Mouse (Mus musculus) brown adipose tissue, adult 24 weeks (tissue): ENCODE measurements around the gene Serac1. TPM values are rescaled to one million over a fixed set of nuclear protein-coding genes. Genes with fewer than 3 reads are reported as not detected.

Experiments used
- H3K27ac ChIP-seq: fragments of 200-500 bp; replicated peaks from 2 replicates; pipeline ENCODE4 v1.5.1; 2012; ENCODE audit warnings: low read depth, mild to moderate bottlenecking, low read length
- H3K4me1 ChIP-seq: fragments of 200-500 bp; 2 replicates; pipeline ENCODE4 v1.6.1; 2012; ENCODE audit warnings: low read length, mixed read lengths; ENCODE audit not compliant: control insufficient read depth, insufficient read depth, insufficient read length
- H3K4me3 ChIP-seq: fragments of 200-500 bp; 2 replicates; pipeline ENCODE4 v1.5.1; 2012; ENCODE audit warnings: low read depth, mild to moderate bottlenecking, low read length, moderate library complexity; ENCODE audit not compliant: insufficient read depth
- polyA plus RNA-seq: library from polyadenylated mRNA; stranded (reverse); fragments of >200 nt; gene quantifications from 2 replicates; pipeline ENCODE4 v1.2.4, GENCODE M21; 2012; ENCODE audit not compliant: missing spikeins, insufficient read depth, insufficient read length

The Serac1 gene
- polyA plus RNA-seq, 1 experiment: 5.0 TPM

DNA sequence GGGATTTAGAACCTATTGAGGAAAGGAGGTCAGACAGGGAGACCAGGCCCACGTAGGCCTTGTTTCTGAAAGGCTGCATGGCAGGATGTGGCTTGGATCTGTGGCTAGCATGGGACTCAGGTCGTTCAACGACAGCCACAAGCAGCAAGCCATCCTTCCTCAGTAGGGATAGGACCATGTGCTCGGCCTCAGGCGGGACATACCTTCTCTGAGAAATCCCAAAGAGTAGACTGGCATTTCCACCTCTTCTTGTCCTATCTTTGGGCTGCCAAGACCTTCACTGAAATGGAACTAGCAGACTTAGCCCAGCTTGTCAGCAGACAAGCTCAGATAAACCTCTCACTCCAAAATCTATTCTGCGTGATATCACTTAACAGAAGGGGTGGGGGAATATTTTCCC lies 75.9 kb downstream of the Serac1 start:
- Histone ChIP-seq H3K27ac (no peak overlapping the region), H3K4me3 (no peak overlapping the region), H3K4me1 (peaks cover 26% of the 10 kb centered on the region)

DNA sequence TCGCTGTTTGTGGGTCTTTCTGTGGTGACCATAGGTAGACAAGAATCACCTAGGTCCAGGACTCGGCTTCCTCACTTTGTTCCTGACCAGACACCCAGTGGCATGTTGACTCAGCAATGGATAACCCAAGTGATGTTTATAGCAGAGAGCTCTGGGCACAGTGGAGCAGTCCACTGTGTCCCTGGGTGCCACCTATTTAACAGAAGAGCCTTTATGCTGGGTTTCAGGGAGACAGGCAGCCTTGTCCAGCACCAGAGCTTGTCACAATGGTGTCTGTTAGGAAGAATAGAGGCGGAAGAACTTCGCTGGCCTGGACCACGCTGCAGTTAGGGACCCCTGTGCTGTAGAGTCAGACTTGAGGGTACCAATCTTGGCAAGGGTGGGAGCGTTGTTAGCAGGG lies 77.0 kb downstream of the Serac1 start:
- H3K27ac ChIP-seq: no peak overlapping the region
- H3K4me3 ChIP-seq: no peak overlapping the region
- H3K4me1 ChIP-seq: peaks cover 28% of the 10 kb centered on the region

DNA sequence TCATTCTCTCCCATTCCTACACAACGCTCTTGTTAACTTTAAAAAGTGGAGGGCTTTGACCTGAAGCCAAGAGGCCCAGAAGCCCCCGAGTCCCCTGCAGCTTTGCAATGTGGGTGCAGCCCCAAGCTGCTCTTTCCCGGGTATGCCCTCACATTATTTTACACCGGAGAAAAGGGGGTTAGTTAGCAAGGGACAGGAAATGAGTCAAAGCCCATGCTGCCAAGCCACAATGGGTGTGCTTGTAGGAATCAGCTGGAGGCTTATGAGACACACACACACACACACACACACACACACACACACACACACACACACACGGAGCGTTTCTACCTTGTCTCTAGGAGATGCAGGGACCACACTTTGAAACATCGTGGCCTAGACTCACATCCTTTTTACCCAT lies 77.7 kb downstream of the Serac1 start:
- no peak overlapping the region for H3K4me3 ChIP-seq
- H3K27ac ChIP-seq: peak overlapping the region; percentile 10; the same call in 1 of the 2 replicates
- peaks cover 25% of the 10 kb centered on the region for H3K4me1 ChIP-seq

DNA sequence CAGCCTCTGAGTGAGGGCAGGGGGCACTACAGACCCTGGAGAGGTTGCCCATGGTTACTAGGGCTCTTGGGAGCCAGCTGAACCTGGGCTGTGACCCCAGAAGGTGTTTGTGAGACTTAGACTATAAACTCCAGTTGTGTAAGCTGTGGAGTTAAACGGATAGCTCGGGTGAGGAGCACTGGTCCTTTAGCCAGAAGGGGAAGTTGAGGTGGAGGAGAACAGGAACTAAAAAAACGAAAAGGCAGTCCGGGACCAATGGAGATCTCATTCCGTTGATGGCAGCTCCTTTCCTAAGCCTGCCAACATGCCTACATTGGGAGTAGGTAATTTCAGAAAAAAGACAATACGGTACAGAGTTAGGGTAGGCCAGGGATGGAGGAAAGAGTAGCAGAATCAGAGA lies 78.2 kb downstream of the Serac1 start:
- Histone ChIP-seq H3K4me1 (peaks cover 27% of the 10 kb centered on the region), H3K4me3 (no peak overlapping the region), H3K27ac (peak overlapping the region; percentile 58)

DNA sequence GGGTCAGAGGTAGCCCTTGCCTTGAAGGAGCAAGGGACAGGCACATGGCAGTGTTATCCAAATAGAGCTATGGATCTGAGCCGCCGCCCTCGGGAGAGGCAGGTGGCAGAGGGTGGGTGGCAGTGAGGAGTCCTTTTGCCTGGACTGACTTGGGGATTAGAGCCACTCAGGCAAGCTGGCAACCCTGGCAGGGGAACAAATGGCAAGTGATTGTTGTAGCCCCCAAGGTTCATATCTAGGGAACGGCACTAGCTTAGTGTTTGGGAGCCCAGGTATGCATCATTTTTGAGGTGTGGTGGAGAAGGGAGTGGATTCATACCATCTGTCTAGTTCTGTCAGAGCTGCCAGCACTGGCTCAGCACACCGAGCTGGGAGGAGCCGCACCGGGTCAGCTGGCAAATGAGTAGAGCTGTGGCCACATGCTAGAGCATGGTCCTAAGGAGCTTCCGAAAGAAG lies 78.6 kb downstream of the Serac1 start:
- H3K27ac ChIP-seq: peak overlapping the region; percentile 14; the same call in 1 of the 2 replicates
- H3K4me1 ChIP-seq: peaks cover 27% of the 10 kb centered on the region
- no peak overlapping the region for H3K4me3 ChIP-seq

DNA sequence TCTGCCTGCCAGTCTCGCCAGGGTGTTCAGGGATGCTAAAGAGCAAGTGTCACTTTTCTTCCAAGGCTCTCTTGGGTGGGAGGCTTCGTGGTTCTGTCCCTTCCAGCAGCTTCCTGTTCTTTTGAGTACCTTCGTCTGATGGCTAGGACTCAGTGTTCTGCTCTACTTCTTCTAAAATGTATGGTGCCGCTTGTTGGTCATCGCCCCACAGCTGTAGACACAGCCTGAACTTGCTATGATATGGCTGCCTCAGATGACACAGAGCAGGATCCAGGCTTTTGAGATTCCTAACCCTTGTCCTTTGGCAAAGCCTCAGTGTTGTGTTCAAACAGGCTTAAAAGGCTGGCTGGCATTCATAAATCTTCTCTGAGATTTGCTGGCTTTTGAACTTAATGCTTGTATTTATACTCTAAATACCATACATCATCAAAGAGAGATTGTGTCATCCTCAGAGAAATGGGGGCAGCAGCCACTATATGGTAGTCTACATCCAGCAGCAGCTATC lies 80.5 kb downstream of the Serac1 start:
- H3K27ac ChIP-seq: peak overlapping the region; percentile 3
- peaks cover 18% of the 10 kb centered on the region for H3K4me1 ChIP-seq
- no peak overlapping the region for H3K4me3 ChIP-seq

DNA sequence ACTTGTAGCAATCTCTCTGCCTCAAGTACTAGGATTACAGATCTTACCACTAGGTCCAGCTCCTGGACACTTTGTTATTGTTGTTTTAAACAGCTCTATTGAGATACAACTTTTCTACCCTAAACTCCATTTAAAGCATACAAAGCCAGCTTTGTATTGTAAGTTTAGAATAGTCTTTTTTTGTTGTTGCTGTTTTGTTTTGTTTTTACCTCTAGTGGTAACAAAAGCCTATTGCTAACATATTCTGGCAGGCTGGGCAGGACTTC lies 81.4 kb downstream of the Serac1 start:
- peak overlapping the region; percentile 53; the same call in 1 of the 2 replicates for H3K27ac ChIP-seq
- H3K4me1 ChIP-seq: peaks cover 19% of the 10 kb centered on the region
- H3K4me3 ChIP-seq: no peak overlapping the region

DNA sequence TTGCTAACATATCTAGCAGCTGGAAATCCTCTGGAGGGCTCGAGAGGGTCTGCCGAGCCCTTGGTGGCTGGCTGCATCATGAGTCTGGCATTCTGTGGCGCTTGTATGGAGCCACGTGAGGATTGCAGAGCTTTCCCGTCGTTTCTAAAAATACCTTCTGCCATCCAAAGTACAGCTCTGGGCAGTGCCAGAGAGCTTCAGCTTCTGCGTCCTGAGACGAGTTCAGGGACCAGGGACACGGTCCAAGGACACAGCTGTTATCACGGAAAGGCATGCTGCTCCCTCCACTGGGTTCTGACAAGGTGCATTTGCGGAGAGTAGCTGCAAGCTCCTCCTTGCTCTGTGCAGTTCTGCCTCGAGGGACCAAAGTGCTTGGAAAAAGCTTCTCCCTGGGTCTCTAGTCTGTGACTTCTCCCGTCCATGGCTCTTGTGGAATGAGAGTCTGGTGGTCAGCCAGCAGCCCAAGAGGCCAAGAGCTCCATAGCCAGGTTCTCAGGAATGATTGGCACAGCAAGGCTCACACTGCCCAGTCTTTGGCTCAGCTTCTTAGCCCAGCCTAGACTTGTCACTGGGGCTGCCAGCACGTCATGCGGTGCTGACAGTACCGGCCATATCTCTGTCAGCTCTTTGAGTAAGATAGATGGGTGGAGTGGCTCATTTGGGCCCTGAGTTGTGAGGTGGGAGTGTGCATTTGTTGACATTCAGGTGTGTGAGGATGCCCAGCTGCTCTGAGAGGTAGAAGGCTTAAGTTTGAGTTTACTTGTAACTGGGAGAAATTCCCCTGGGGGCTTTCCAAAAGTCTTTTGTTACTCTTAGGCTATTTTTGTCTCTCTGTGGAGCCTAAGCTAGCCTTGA lies 81.9 kb downstream of the Serac1 start:
- H3K4me1 ChIP-seq: peaks cover 24% of the 10 kb centered on the region
- H3K4me3 ChIP-seq: peak overlapping the region; percentile 33
- peak overlapping the region; percentile 94 for H3K27ac ChIP-seq

DNA sequence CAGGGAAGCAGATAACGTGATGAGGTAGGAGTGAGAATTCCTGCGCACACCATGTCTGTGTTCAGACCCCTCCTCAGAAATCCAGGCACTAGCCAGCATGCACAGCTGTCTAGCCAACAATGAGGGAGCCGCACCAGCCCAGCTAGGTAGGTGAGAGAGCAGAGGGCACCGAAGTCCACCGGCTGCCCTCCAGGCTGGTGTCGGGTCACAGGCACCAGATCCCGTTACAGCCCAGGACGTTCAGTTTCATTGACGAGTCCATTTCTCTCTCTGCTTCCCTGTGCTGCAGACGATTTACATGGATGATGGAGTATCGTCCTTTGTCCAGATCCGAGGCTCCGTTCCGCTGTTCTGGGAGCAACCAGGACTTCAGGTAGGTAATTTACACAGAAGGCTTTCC lies 83.0 kb downstream of the Serac1 start:
- peaks cover 23% of the 10 kb centered on the region for H3K4me1 ChIP-seq
- peak overlapping the region; percentile 33 for H3K4me3 ChIP-seq
- H3K27ac ChIP-seq: peak overlapping the region; percentile 94

DNA sequence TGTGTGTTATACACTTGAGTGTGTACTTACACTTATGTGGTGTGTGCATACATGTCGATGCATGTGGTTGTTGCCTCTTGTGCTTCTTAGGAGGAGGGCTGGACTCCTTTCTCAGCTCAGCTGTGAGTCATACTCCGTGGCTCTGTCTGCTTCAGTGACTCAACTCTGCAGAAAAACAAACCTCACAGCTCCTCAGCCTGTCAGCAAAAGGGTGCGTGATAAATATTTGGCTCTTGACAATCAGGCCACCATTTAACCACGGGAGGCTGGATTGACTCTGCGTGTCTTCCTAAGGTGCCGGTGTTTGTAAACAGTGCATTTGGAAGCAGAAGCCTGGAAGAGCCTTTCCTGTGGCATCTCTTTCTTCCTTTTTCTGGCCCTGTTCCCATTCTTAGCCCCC lies 84.9 kb downstream of the Serac1 start:
- no peak overlapping the region for H3K27ac ChIP-seq
- H3K4me3 ChIP-seq: no peak overlapping the region
- peaks cover 19% of the 10 kb centered on the region for H3K4me1 ChIP-seq

DNA sequence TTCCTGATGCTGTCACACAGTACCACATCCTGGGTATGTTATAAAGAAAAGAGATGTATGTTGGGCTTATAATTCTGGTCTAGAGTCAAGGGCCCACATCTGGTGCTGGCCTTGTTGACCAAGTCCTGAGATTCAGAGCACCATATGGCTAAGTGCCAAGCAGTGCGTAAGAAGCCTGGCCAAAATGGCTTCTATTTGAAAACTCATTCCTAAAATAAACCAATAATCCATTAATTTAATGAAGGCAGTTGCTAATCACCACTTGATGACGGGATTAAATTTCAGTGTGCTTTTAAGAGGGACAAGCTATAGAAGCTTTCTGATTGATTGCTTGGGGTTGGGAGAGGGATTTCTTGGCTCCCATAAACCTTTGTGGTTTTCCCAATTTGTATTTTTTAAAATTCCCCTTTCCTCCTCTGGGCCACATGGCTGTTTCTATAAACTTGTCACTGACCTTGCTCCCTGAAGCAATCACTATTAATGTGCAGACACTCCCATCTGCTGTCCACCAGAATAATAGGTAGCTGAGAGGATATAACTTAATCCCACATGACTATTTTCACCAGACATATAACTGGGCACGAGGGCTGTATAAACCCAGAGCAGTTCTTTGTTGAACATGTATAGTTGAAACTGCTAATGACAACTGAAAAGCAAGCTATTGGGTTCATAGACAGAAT lies 85.8 kb downstream of the Serac1 start:
- Histone ChIP-seq H3K4me3 (no peak overlapping the region), H3K4me1 (peaks cover 16% of the 10 kb centered on the region), H3K27ac (0 out of 2 replicates have a peak overlapping the region, but pooled peaks have one; percentile 39)

DNA sequence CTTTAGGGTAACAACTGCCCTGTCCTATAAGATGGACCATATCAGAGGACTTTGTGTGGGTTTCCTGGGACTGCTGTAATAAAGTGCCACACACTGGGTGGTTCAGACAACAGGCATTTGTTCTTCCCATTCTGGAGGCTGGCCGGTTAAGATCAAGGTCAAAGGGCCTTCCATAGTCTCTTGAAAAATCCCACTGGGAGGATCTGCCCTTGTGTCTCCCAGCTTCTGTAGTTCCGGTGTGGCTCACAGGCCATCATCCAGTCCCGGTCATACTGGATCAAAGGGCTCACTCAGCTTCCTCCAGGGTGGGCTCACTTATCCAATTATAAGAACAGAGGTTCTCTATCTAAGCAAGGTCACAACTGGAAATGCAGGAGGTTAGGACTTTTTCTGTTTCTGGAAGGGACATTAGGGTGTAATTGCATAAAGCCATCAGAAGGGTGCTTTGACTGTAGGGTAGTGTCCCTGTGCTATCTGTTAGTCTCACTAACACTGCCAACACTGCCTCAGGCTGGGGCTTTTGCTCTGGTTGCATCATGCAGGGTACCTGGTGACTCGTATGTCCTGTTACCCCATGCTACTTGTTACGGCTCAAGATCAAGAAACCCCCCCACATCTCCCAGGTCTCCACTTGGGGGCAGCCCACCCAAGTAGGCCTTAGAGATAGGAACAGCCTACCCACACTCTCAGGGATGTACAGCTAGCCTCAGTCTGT lies 86.5 kb downstream of the Serac1 start:
- Histone ChIP-seq H3K4me3 (no peak overlapping the region), H3K4me1 (peaks cover 18% of the 10 kb centered on the region), H3K27ac (peak overlapping the region; percentile 39; the same call in 1 of the 2 replicates)
